Mouse (Mus musculus): ENCODE results near the gene Actr2. TPM values are rescaled to one million over a fixed set of nuclear protein-coding genes. Genes with fewer than 3 reads are reported as not detected.
"Not testable (repeated sequence)": the region's sequence is repeated elsewhere in the genome, so short reads cannot be mapped to it uniquely, and the experiment has no call there.

Actr2 gene
- total and polyA plus RNA-seq, 2 experiments from 2014 or later: 43.3 to 171 TPM

DNA sequence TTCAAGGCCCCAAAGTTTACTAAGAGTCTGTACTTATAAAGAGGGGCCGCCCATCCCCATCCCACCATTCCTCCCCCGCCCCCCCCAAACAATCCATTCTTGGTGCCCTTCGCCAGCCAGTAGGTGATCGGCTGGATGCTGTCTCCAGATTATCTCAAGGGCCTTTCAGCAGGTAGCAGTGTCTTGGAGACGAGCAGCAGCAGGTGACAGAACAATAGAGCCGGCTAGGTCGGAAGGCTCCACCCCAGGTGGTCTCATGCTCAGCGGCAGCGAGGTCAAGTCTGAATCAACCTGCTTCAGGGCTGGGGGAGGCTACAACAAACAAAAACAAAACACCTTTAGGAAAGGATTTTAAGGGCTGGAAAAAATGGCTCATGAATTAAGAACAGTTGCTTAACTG, 32.7 kb upstream of the Actr2 start:
- no peaks in the 10 kb centered on the region for H3K4me1 ChIP-seq (ENCODE audit: insufficient read depth, low read length)
- no peaks in the 10 kb centered on the region for H3K36me3 ChIP-seq (ENCODE audit: insufficient read depth, low read length)
- TF ChIP-seq CTCF (IDR thresholded peaks at IDR 0.05; ENCODE audit: low read depth): no peak
- DNase-seq (ENCODE audit: low spot score) (no peak), ATAC-seq (no peak)
- peaks cover 5% of the 10 kb centered on the region for H3K9me3 ChIP-seq (ENCODE audit: low read length)
- no peak overlapping the region for H3K9ac ChIP-seq (replicated peaks; ENCODE audit: low read length)
- WGBS: 30% methylated on average over 9 of the region's 9 CpGs
- H3K4me3 ChIP-seq (ENCODE audit: low read length): no peak overlapping the region
- H3K27ac ChIP-seq: no peak overlapping the region
- H3K27me3 ChIP-seq (ENCODE audit: insufficient read depth, low read length): no peaks in the 10 kb centered on the region
- H3K4me2 ChIP-seq (ENCODE audit: low read depth, low read length): no peak overlapping the region

DNA sequence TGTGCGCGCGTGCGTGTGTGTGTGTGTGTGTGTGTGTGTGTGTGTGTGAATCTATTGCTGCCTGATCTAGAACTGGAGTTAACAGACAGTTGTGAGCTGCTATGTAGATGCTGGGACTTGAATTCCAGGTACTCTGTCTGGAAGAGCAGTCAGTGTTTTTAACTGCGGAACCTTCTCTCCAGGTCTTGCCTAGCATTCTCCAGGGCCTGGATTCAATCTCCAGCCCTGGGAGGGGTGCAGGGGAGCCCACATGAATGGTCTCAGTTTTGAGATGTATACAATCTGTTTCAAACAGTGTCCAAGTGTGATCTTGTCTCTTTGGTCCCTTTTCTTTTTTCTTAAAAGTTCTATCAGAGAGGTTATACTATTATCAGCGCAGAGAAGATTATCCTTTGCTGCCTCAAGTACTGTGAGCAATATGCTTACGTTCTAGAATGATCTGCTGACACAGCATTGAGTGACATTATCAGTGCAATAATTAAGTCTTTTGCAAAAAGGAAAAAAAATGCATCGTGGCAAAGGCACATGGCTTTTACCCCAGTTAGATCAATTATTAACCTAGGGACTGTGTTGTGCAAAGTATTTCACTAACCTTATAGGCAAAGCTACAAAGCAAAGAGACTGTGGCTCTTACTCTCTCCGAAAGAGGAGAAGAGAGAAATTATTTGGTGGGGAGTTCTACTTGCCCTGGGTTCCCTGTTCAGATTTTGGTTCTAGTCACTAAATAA, 32.0 kb upstream of the Actr2 start:
- no peak overlapping the region for H3K4me2 ChIP-seq (ENCODE audit: low read depth, low read length)
- no peak overlapping the region for H3K4me3 ChIP-seq (ENCODE audit: low read length)
- 84% methylated on average over 9 of the region's 9 CpGs for WGBS
- ATAC-seq (no peak), DNase-seq (ENCODE audit: low spot score) (no peak)
- no peak for TF ChIP-seq CTCF (IDR thresholded peaks at IDR 0.05; ENCODE audit: low read depth)
- no peaks in the 10 kb centered on the region for H3K36me3 ChIP-seq (ENCODE audit: insufficient read depth, low read length)
- H3K9me3 ChIP-seq (ENCODE audit: low read length): no peaks in the 10 kb centered on the region
- no peak overlapping the region for H3K27ac ChIP-seq
- no peaks in the 10 kb centered on the region for H3K4me1 ChIP-seq (ENCODE audit: insufficient read depth, low read length)
- H3K27me3 ChIP-seq (ENCODE audit: insufficient read depth, low read length): no peaks in the 10 kb centered on the region
- no peak overlapping the region for H3K9ac ChIP-seq (replicated peaks; ENCODE audit: low read length)

DNA sequence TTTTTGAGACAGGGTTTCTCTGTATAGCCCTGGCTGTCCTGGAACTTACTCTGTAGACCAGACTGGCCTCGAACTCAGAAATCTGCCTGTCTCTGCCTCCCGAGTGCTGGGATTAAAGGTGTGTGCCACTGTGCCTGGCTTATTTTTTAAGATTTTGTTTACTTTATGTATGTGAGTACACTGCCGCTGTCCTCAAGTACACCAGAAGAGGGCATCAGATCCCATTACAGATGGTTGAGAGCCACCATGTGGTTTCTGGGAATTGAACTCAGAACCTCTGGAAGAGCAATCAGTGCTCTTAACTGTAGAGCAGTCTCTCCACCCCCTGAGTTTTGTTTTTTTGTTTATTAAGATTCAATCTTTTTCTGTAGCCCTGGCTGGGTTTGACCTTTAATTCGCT, 31.0 kb upstream of the Actr2 start:
- H3K27me3 ChIP-seq (ENCODE audit: insufficient read depth, low read length); H3K9ac ChIP-seq (replicated peaks; ENCODE audit: low read length); H3K9me3 ChIP-seq (ENCODE audit: low read length); DNase-seq (ENCODE audit: low spot score); H3K4me1 ChIP-seq (ENCODE audit: insufficient read depth, low read length); H3K4me3 ChIP-seq (ENCODE audit: low read length); ATAC-seq; H3K27ac ChIP-seq; H3K36me3 ChIP-seq (ENCODE audit: insufficient read depth, low read length); H3K4me2 ChIP-seq (ENCODE audit: low read depth, low read length): not testable (repeated sequence)
- WGBS: 97% methylated on average over 4 of the region's 4 CpGs

DNA sequence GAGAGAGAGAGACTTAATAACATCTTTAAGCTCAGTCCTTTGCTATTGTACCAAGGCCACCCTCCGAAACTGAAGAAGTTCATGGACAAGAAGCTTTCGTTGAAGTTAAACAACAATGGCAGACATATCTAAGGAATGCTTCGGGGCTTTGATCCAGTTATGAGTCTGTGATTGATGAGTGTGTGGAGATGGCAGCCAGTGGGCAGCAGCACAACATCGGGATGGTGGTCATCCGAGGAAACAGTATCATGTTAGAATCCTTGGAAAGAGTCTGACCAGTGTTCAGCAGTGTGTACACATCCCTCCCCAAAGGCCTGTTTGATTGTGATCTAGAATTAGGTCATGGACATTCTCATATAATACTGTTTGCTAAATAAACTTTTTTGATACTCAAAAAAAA, 29.8 kb upstream of the Actr2 start:
- no peak for DNase-seq (ENCODE audit: low spot score)
- H3K9me3 ChIP-seq (ENCODE audit: low read length): no peaks in the 10 kb centered on the region
- H3K27ac ChIP-seq: no peak overlapping the region
- H3K4me2 ChIP-seq (ENCODE audit: low read depth, low read length): no peak overlapping the region
- no peaks in the 10 kb centered on the region for H3K27me3 ChIP-seq (ENCODE audit: insufficient read depth, low read length)
- WGBS: 92% methylated on average over 5 of the region's 5 CpGs
- no peak for ATAC-seq
- H3K9ac ChIP-seq (replicated peaks; ENCODE audit: low read length): no peak overlapping the region
- no peaks in the 10 kb centered on the region for H3K36me3 ChIP-seq (ENCODE audit: insufficient read depth, low read length)
- TF ChIP-seq CTCF (IDR thresholded peaks at IDR 0.05; ENCODE audit: low read depth): no peak
- H3K4me1 ChIP-seq (ENCODE audit: insufficient read depth, low read length): no peaks in the 10 kb centered on the region
- H3K4me3 ChIP-seq (ENCODE audit: low read length): no peak overlapping the region

DNA sequence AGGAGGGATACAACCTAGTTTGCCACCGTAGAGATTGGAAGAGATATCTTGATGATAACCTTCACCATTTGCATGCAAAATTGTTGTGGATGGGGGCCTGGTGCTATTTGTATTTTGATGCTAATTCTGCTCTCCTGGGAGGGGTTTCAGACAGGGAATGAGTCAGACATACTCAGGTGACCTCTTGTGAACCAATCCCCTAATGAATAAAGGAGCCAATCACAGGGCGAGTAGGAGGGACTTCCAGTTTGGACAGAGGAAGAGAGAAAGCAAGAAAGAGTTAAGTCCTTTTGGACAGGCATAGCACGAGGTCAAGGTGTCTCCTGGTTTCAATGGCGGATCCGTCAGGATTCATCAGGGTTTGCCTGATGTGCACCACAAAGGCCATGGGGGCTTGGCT, 27.6 kb upstream of the Actr2 start:
- no peak overlapping the region for H3K27ac ChIP-seq
- H3K4me3 ChIP-seq (ENCODE audit: low read length): no peak overlapping the region
- H3K36me3 ChIP-seq (ENCODE audit: insufficient read depth, low read length): no peaks in the 10 kb centered on the region
- H3K9ac ChIP-seq (replicated peaks; ENCODE audit: low read length): no peak overlapping the region
- no peak for DNase-seq (ENCODE audit: low spot score)
- no peaks in the 10 kb centered on the region for H3K4me1 ChIP-seq (ENCODE audit: insufficient read depth, low read length)
- ATAC-seq: no peak
- 88% methylated on average over 5 of the region's 5 CpGs for WGBS
- H3K9me3 ChIP-seq (ENCODE audit: low read length): no peaks in the 10 kb centered on the region
- no peak overlapping the region for H3K4me2 ChIP-seq (ENCODE audit: low read depth, low read length)
- H3K27me3 ChIP-seq (ENCODE audit: insufficient read depth, low read length): no peaks in the 10 kb centered on the region
- TF ChIP-seq CTCF (IDR thresholded peaks at IDR 0.05; ENCODE audit: low read depth): no peak

DNA sequence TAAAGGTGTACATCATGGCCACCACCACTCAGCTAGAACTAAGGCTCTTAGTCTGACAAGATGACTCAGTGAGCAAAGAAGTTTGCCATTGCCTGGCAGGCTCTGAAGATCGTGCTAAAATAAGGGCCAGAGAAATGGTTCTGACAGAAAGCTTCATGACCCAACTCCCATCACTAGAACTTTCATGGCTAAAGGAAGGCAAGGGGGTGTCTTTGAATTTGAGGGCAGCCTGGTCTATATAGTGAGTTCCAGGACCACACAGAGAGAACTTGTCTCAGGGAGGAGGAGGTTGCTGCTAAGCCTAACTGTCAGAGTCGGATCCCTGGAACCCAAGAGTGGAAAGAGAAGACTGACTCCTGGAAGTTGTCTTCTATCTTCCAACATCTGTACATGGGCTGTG, 27.0 kb upstream of the Actr2 start:
- H3K36me3 ChIP-seq (ENCODE audit: insufficient read depth, low read length): no peaks in the 10 kb centered on the region
- no peak overlapping the region for H3K27ac ChIP-seq
- H3K9ac ChIP-seq (replicated peaks; ENCODE audit: low read length): no peak overlapping the region
- ATAC-seq (no peak), DNase-seq (ENCODE audit: low spot score) (no peak)
- no peaks in the 10 kb centered on the region for H3K9me3 ChIP-seq (ENCODE audit: low read length)
- no peak for TF ChIP-seq CTCF (IDR thresholded peaks at IDR 0.05; ENCODE audit: low read depth)
- no peaks in the 10 kb centered on the region for H3K27me3 ChIP-seq (ENCODE audit: insufficient read depth, low read length)
- 93% methylated on average over 2 of the region's 2 CpGs for WGBS
- no peak overlapping the region for H3K4me2 ChIP-seq (ENCODE audit: low read depth, low read length)
- H3K4me3 ChIP-seq (ENCODE audit: low read length): no peak overlapping the region
- no peaks in the 10 kb centered on the region for H3K4me1 ChIP-seq (ENCODE audit: insufficient read depth, low read length)

DNA sequence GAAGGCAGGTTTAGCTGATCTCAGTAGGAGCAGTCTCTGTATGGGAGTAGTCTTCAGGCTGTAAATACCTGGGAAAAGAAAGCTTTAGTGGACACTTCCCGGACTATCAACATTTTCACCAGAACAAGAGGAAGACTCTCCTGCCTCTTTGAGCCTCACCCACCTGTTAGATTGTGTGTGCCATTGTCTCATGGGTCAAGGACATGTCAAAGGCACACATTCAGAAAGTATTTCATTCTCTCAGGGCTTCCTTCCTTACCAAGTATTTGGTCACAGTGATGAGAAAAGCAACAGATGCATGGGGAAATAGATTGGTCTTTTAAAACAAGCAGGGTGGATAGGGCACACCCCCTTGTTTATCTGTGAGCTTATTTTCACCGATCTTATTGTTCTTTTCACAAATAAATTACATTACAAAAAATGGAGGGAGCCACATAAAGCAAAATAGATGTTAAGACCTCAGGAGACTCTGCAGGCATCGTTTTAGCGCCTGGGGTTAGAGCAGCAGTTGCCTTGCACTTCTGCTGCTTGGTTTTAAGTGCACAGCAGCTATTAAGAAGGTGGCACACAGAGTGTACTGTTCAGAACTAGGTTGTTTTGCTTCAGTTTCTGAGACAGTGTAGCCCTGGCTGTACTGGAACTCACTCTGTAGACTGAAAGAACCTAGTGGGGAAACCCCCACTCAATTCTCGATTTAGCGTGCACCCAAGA, 25.9 kb upstream of the Actr2 start:
- ATAC-seq (no peak), DNase-seq (ENCODE audit: low spot score) (no peak)
- Histone ChIP-seq H3K4me2 (ENCODE audit: low read depth, low read length) (no peak overlapping the region), H3K27ac (no peak overlapping the region), H3K4me3 (ENCODE audit: low read length) (no peak overlapping the region), H3K27me3 (ENCODE audit: insufficient read depth, low read length) (no peaks in the 10 kb centered on the region), H3K36me3 (ENCODE audit: insufficient read depth, low read length) (no peaks in the 10 kb centered on the region), H3K4me1 (ENCODE audit: insufficient read depth, low read length) (no peaks in the 10 kb centered on the region), H3K9me3 (ENCODE audit: low read length) (no peaks in the 10 kb centered on the region), H3K9ac (replicated peaks; ENCODE audit: low read length) (no peak overlapping the region)
- WGBS: 92% methylated on average over 6 of the region's 6 CpGs
- TF ChIP-seq CTCF (IDR thresholded peaks at IDR 0.05; ENCODE audit: low read depth): no peak
